Mouse (Mus musculus): ENCODE measurements around the gene Tenm2.

Tenm2 gene

GRCm38 (mm10) chr11:36613807-36614206 is 622.0 kb downstream of the Tenm2 start:
- DNase-seq (ENCODE audit: low read depth in 2 of 2, low spot score in 2 of 2), result no peak

DNA sequence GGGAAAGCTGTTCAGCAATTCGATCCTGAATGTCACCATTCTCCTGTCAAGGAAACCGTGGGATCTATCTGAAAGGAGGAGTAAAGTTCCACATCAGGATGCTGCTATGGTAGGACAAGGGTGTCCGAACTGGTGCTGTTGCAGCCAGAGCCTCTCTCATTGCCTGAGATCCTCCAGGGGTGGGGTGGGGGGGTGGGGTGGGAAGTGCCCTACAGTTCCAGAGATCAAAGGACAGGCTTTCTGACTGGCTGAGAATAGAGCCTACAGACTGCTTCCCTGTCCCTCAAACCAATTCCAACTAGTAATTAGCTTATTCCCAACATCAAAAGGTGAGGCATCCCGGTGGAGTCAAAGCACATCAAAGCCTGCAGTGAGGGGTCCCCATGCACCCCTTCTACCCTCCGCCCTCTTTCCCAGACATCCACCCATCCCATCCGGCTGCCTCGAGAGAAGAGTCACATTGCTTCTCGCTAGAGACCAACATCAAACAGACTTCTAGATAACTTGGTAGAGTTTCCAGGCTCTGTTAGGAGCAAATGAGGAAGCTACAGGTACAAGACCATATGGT is 630.9 kb downstream of the Tenm2 start:
- DNase-seq (ENCODE audit: low read depth in 2 of 2, low spot score in 2 of 2), result no peak

- no peak for DNase-seq (ENCODE audit: low read depth in 2 of 2, low spot score in 2 of 2)
These were observed 631.5 kb downstream of the Tenm2 start for GRCm38 (mm10) chr11:36604272-36604671.

DNA sequence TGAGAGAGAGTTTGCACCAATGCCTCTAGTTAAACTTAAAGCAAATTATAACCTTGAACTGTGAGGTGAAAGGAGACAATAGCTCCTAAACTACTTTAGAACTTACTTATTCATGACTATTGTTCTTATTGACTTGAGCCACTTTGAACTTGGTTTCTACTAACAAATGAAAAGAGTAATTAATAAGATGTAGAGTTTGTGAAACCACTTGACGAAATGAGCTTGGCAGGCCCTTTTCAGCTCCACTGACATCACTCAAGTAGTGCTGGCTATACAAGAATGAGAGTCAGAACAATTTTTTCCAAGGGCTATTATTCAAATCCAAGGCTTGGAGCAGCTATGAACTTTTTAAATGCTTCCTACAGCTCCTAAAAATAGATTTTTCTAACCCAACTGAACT is 643.3 kb downstream of the Tenm2 start:
- no peak for DNase-seq (ENCODE audit: low read depth in 2 of 2, low spot score in 2 of 2)

DNA sequence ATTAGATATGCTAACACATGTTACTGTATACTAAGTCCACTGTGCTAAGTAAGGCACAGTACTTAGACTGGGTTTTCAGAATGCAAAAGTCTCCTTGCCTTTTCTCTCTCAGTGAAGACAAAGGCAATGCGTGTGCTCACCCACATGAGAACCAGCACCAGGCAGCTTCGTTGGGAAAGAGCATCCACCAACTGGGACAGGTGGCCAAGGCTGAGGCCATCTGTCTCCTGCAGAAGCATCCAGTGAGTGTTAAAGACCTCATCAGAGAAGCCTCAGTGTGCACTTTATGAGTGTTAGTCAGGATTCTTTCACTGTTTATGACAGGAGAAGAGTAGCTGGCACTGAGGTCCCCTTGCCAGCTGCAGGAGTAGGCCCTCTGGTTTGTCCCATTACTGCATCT is 669.6 kb downstream of the Tenm2 start:
- no peak for DNase-seq (ENCODE audit: low read depth in 2 of 2, low spot score in 2 of 2)

- DNase-seq (ENCODE audit: low read depth in 2 of 2, low spot score in 2 of 2), result no peak
These were observed 672.9 kb downstream of the Tenm2 start for GRCm38 (mm10) chr11:36562851-36563250.

GRCm38 (mm10) chr11:36560785-36561548 is 674.8 kb downstream of the Tenm2 start:
- no peak for DNase-seq (ENCODE audit: low read depth in 2 of 2, low spot score in 2 of 2)

DNA sequence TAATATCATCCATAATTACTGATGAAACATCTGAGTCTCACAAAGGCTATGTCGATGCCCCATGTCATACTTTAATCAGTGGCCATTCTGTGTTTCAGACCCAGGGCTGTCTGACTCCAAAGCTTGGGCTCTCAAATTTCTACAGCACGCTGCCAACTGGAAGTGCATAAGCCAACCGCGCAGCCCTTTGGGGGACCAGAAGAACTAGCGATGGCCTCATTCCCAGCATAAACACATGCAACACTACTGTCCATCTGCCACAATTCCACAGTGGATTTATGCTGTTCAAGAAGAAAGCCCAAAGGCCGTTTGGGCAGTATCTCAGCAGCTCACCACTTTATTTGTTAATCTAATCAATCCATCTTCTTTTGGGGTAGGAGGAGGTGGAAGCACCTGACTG is 678.4 kb downstream of the Tenm2 start:
- DNase-seq (ENCODE audit: low read depth in 2 of 2, low spot score in 2 of 2), result no peak

GRCm38 (mm10) chr11:36553286-36553685 is 682.5 kb downstream of the Tenm2 start:
- no peak for DNase-seq (ENCODE audit: low read depth in 2 of 2, low spot score in 2 of 2)

GRCm38 (mm10) chr11:36550649-36551048 is 685.1 kb downstream of the Tenm2 start:
- DNase-seq (ENCODE audit: low read depth in 2 of 2, low spot score in 2 of 2), result no peak

GRCm38 (mm10) chr11:36549398-36550139 is 686.2 kb downstream of the Tenm2 start:
- no peak for DNase-seq (ENCODE audit: low read depth in 2 of 2, low spot score in 2 of 2)

DNA sequence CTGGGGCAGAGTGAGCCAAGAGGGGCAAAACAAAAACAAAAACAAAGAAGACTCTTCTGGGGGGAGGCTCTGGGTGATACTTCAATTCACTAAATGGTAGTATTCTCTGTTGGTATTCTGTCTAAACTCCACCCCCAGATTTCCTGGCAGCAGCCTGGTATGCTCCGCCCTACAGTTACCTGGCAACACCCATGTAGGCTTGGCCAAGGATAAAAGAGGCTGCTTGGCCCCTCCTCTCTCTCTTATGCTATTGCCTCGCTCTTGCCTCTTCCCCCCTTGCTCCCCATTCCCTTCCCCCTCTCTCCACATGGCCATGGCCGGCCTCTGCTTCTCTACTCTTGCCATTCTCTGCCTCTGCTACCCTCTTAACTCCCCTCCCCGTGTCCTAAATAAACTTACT is 687.6 kb downstream of the Tenm2 start:
- no peak for DNase-seq (ENCODE audit: low read depth in 2 of 2, low spot score in 2 of 2)

DNA sequence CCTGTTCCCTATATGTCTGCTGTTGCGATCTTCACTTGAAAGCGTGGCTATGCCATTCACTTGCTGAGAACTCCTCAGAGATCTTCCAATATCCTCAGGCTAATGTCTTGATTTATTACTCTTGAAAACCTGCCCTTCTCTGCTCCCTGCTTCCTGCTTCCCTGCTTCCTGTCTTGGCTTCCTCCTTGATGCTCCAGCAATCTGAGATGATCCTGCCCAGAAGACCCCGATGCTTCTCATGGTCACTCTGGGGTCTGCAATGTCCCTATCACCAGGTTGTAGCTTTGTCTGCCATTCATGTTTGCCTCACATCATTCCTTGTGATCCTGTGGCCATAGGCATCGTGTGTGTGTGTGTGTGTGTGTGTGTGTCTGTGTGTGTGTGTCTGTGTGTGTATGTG is 697.6 kb downstream of the Tenm2 start:
- DNase-seq (ENCODE audit: low read depth in 2 of 2, low spot score in 2 of 2), result no peak

DNA sequence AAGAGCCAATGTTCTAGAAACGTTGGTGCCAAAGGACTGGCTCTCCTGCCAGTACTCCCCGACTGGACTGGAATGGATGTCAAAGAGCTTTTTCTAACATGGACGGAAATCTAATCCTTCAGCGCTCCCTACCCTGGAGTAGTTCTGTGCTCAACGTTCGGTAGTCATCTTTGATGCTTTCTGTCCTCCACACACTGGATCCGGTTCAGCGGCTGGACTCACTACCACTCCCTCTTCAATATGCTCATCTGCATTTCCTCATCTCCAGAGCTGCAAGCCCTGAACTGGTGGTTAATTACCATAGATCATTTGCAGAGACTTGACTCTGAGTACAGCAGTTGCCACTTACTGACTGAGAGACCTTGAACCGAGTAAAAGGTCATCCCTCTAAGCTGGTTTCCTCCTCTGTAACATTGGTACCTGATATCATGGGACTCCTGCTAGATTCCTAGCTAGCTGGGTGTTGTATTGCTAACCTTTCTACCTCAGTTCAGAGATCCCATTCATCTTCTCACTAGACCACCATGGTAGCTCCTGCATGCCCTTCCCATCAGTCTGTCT is 698.1 kb downstream of the Tenm2 start:
- DNase-seq (ENCODE audit: low read depth in 2 of 2, low spot score in 2 of 2), result no peak

DNA sequence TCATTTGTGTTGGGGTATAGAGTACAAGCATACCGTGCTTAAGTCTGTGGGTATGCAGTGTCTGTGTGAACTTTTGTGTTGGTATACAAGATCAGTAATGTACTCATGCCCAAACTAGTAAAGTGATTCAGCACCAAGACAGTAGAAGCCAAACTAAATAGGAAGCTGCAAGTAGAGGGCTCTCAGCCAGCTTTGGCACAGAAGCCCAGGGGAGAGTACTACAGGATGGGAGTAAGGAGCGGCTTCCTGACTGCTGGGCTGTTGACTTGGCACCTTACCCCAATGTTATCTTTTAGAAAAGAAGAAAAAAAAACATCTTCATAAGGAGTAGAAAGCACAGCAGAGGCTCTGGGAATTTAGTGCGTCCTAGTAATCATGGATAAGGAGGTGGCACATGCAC is 700.2 kb downstream of the Tenm2 start:
- DNase-seq (ENCODE audit: low read depth in 2 of 2, low spot score in 2 of 2), result no peak

- no peak for DNase-seq (ENCODE audit: low read depth in 2 of 2, low spot score in 2 of 2)
These were observed 704.1 kb downstream of the Tenm2 start for GRCm38 (mm10) chr11:36531614-36532013.

- DNase-seq (ENCODE audit: low read depth in 2 of 2, low spot score in 2 of 2), result no peak
These were observed 708.3 kb downstream of the Tenm2 start for GRCm38 (mm10) chr11:36527509-36527908.

- no peak for DNase-seq (ENCODE audit: low read depth in 2 of 2, low spot score in 2 of 2)
These were observed 709.4 kb downstream of the Tenm2 start for GRCm38 (mm10) chr11:36526381-36526780.

DNA sequence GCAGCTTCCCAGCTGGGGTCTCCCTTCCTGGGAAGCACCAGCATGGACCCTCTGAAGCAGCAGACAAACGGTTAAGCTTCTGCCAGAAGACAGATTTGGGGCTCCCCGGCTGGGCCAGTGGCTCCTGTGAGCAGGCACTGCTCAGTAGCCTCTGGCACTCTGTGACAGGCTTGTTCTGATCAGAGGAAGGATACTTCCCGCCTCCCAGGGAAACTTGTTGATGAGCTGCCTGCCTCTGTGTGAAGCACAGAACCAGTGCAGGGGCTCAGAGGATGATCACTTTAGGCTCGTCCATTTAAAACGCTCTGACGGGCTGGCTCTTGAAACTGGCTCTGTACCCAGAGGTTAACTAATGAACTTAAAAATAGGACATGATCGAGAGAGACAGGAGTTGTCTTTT is 723.3 kb downstream of the Tenm2 start:
- DNase-seq (ENCODE audit: low read depth in 2 of 2, low spot score in 2 of 2), result no peak

GRCm38 (mm10) chr11:36508312-36508711 is 727.5 kb downstream of the Tenm2 start:
- no peak for DNase-seq (ENCODE audit: low read depth in 2 of 2, low spot score in 2 of 2)

GRCm38 (mm10) chr11:36494898-36495548 is 740.7 kb downstream of the Tenm2 start:
- no peak for DNase-seq (ENCODE audit: low read depth in 2 of 2, low spot score in 2 of 2)

Data from CD8-positive naive resting alpha-beta T cell, adult 2 months (primary cell).